Mouse (Mus musculus) lung, postnatal 0 days (tissue): ENCODE results near the gene Fndc3b.

Source experiments
- CTCF ChIP-seq: IDR thresholded peaks from 2 replicates; pipeline ENCODE4 v1.5.1; 2016; ENCODE audit warnings: antibody characterized with exemption, mild to moderate bottlenecking
- EP300 ChIP-seq: IDR thresholded peaks from 2 replicates; pipeline ENCODE4 v1.6.1; 2016; ENCODE audit warnings: antibody characterized with exemption, mild to moderate bottlenecking, control low read depth

GRCm38 (mm10) chr3:27689149-27689865 is 21.8 kb downstream of the Fndc3b start:
- TF ChIP-seq EP300 (peak; percentile 53), CTCF (no peak)
